Mouse (Mus musculus): Measurements from ENCODE around the gene Rapgef4.

- TF ChIP-seq CTCF (IDR thresholded peaks at IDR 0.05) (peak; percentile 83), EP300 (IDR thresholded peaks at IDR 0.05) (no peak)
Measured at GRCm38 (mm10) chr2:72298406-72298805, 317.4 kb downstream of the Rapgef4 start.

All from lung, postnatal 0 days (tissue).